Mouse (Mus musculus): ENCODE measurements at regions not wholly inside any gene's neighbourhood (a gene's known extent, or its start where the extent isn't known, plus 50 kb on each side); places are given as distances from the start of the nearest gene placed in this dataset.

- Histone ChIP-seq H3K4me2 (ENCODE audit: low read depth, low read length) (no peak overlapping the region), H3K9me3 (replicated peaks; ENCODE audit: control insufficient read depth, low read length) (no peaks in the 10 kb centered on the region), H3K36me3 (ENCODE audit: control insufficient read depth, insufficient read depth) (no peaks in the 10 kb centered on the region), H3K9ac (ENCODE audit: low read length) (no peak overlapping the region), H3K4me1 (ENCODE audit: control insufficient read depth, insufficient read depth, low read length) (peaks cover 5% of the 10 kb centered on the region; the same call in 1 of the 2 replicates), H3K27me3 (ENCODE audit: control insufficient read depth, insufficient read depth, low read length) (no peaks in the 10 kb centered on the region), H3K27ac (ENCODE audit: low read length) (no peak overlapping the region), H3K4me3 (ENCODE audit: low read length) (no peak overlapping the region)
- peak; percentile 49; the same call in 1 of the 2 replicates for ATAC-seq (replicated peaks; ENCODE audit: extremely low read depth, insufficient read depth, low FRiP score)
- 28% methylated on average over 6 of the region's 6 CpGs for WGBS
Observed at GRCm38 (mm10) chr10:61034056-61034455, 55.1 kb upstream of the Pcbd1 start.

DNA sequence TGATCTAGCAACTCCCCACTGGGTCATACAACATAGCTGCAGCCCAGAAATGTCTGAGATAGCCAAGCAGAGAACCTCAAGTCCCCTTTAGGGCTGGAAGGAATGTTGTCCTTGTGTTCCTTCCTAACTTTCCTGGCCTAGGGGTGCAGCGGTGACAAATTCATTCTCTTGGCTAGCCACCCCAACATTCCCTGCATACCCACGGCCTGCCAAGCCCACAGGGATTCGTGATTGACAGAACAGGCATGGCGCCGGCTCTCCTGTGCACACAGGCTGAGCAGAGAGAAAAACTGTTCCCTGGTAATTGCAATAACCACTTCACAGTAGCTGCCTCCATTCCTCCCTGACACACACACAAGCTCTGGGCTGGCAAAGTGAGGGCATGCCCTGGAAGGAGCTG, 60.5 kb upstream of the Pcbd1 start:
- H3K4me2 ChIP-seq (ENCODE audit: low read depth, low read length), result no peak overlapping the region
- 43% methylated on average over 5 of the region's 5 CpGs for WGBS
- no peaks in the 10 kb centered on the region for H3K36me3 ChIP-seq (ENCODE audit: control insufficient read depth, insufficient read depth)
- no peak for ATAC-seq (replicated peaks; ENCODE audit: extremely low read depth, insufficient read depth, low FRiP score)
- no peak overlapping the region for H3K9ac ChIP-seq (ENCODE audit: low read length)
- 0 out of 2 replicates have a peak overlapping the region, but pooled peaks have one; percentile 18 for H3K27ac ChIP-seq (ENCODE audit: low read length)
- no peaks in the 10 kb centered on the region for H3K27me3 ChIP-seq (ENCODE audit: control insufficient read depth, insufficient read depth, low read length)
- H3K4me1 ChIP-seq (ENCODE audit: control insufficient read depth, insufficient read depth, low read length), result peaks cover 18% of the 10 kb centered on the region
- H3K4me3 ChIP-seq (ENCODE audit: low read length), result no peak overlapping the region
- H3K9me3 ChIP-seq (replicated peaks; ENCODE audit: control insufficient read depth, low read length), result no peaks in the 10 kb centered on the region

- Histone ChIP-seq H3K4me2 (ENCODE audit: low read depth, low read length) (peak overlapping the region; percentile 19; the same call in 1 of the 2 replicates), H3K36me3 (ENCODE audit: control insufficient read depth, insufficient read depth) (no peaks in the 10 kb centered on the region)
- ATAC-seq (replicated peaks; ENCODE audit: extremely low read depth, insufficient read depth, low FRiP score), result peak; percentile 72
Observed at GRCm38 (mm10) chr10:61027215-61027614, 61.9 kb upstream of the Pcbd1 start.

GRCm38 (mm10) chr10:61025061-61025460, 64.1 kb upstream of the Pcbd1 start:
- no peak overlapping the region for H3K27ac ChIP-seq (ENCODE audit: low read length)
- no peak overlapping the region for H3K4me2 ChIP-seq (ENCODE audit: low read depth, low read length)
- H3K9me3 ChIP-seq (replicated peaks; ENCODE audit: control insufficient read depth, low read length), result no peaks in the 10 kb centered on the region
- H3K9ac ChIP-seq (ENCODE audit: low read length), result no peak overlapping the region
- peaks cover 18% of the 10 kb centered on the region for H3K4me1 ChIP-seq (ENCODE audit: control insufficient read depth, insufficient read depth, low read length)
- no peak for ATAC-seq (replicated peaks; ENCODE audit: extremely low read depth, insufficient read depth, low FRiP score)
- H3K4me3 ChIP-seq (ENCODE audit: low read length), result no peak overlapping the region
- WGBS, result 72% methylated on average over 4 of the region's 4 CpGs
- 0 out of 2 replicates have a peak, but pooled peaks cover 3% of the 10 kb centered on the region for H3K27me3 ChIP-seq (ENCODE audit: control insufficient read depth, insufficient read depth, low read length)
- no peaks in the 10 kb centered on the region for H3K36me3 ChIP-seq (ENCODE audit: control insufficient read depth, insufficient read depth)

More at GRCm38 (mm10) chr10:61027215-61027614, 61.9 kb upstream of the Pcbd1 start:
- 45% methylated on average over 6 of the region's 6 CpGs for WGBS
- Histone ChIP-seq H3K4me3 (ENCODE audit: low read length) (no peak overlapping the region), H3K27me3 (ENCODE audit: control insufficient read depth, insufficient read depth, low read length) (no peaks in the 10 kb centered on the region), H3K9me3 (replicated peaks; ENCODE audit: control insufficient read depth, low read length) (no peaks in the 10 kb centered on the region), H3K4me1 (ENCODE audit: control insufficient read depth, insufficient read depth, low read length) (peaks cover 18% of the 10 kb centered on the region), H3K27ac (ENCODE audit: low read length) (peak overlapping the region; percentile 62), H3K9ac (ENCODE audit: low read length) (no peak overlapping the region)

DNA sequence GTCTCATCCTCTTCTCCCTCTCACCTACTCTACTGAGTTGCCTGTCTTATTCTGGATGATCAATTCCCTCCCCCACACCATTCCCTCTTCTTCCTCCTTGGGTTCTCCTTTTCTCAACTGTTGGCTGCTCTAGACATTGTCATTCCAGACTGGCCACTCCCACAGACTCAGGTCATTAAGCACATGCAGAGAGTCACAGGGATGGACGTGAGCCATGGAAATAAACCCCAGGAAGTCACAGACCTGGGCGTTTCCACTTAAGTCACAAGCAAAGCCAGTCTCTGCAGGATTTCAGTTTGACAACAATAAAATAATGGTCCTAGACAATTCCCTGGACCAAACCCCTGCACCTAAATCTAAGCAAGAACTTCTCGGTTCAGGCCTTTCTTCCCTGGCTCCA, 65.0 kb upstream of the Pcbd1 start:
- 49% methylated on average over 3 of the region's 3 CpGs for WGBS
- H3K27ac ChIP-seq (ENCODE audit: low read length), result no peak overlapping the region
- H3K4me2 ChIP-seq (ENCODE audit: low read depth, low read length), result no peak overlapping the region
- no peaks in the 10 kb centered on the region for H3K36me3 ChIP-seq (ENCODE audit: control insufficient read depth, insufficient read depth)
- H3K27me3 ChIP-seq (ENCODE audit: control insufficient read depth, insufficient read depth, low read length), result 0 out of 2 replicates have a peak, but pooled peaks cover 3% of the 10 kb centered on the region
- H3K9me3 ChIP-seq (replicated peaks; ENCODE audit: control insufficient read depth, low read length), result no peaks in the 10 kb centered on the region
- H3K4me1 ChIP-seq (ENCODE audit: control insufficient read depth, insufficient read depth, low read length), result peaks cover 18% of the 10 kb centered on the region
- no peak for ATAC-seq (replicated peaks; ENCODE audit: extremely low read depth, insufficient read depth, low FRiP score)
- no peak overlapping the region for H3K9ac ChIP-seq (ENCODE audit: low read length)
- H3K4me3 ChIP-seq (ENCODE audit: low read length), result no peak overlapping the region

- Histone ChIP-seq H3K27me3 (ENCODE audit: control insufficient read depth, insufficient read depth, low read length) (0 out of 2 replicates have a peak, but pooled peaks cover 3% of the 10 kb centered on the region), H3K36me3 (ENCODE audit: control insufficient read depth, insufficient read depth) (no peaks in the 10 kb centered on the region), H3K9ac (ENCODE audit: low read length) (no peak overlapping the region), H3K27ac (ENCODE audit: low read length) (no peak overlapping the region), H3K9me3 (replicated peaks; ENCODE audit: control insufficient read depth, low read length) (no peaks in the 10 kb centered on the region), H3K4me3 (ENCODE audit: low read length) (no peak overlapping the region), H3K4me2 (ENCODE audit: low read depth, low read length) (no peak overlapping the region), H3K4me1 (ENCODE audit: control insufficient read depth, insufficient read depth, low read length) (peaks cover 13% of the 10 kb centered on the region)
- ATAC-seq (replicated peaks; ENCODE audit: extremely low read depth, insufficient read depth, low FRiP score), result no peak
- WGBS, result 24% methylated on average over 7 of the region's 7 CpGs
Observed at GRCm38 (mm10) chr10:61023431-61023830, 65.7 kb upstream of the Pcbd1 start.

- Histone ChIP-seq H3K4me3 (ENCODE audit: low read length) (no peak overlapping the region), H3K27ac (ENCODE audit: low read length) (no peak overlapping the region), H3K9ac (ENCODE audit: low read length) (no peak overlapping the region), H3K27me3 (ENCODE audit: control insufficient read depth, insufficient read depth, low read length) (0 out of 2 replicates have a peak, but pooled peaks cover 3% of the 10 kb centered on the region), H3K9me3 (replicated peaks; ENCODE audit: control insufficient read depth, low read length) (no peaks in the 10 kb centered on the region), H3K36me3 (ENCODE audit: control insufficient read depth, insufficient read depth) (no peaks in the 10 kb centered on the region), H3K4me2 (ENCODE audit: low read depth, low read length) (no peak overlapping the region), H3K4me1 (ENCODE audit: control insufficient read depth, insufficient read depth, low read length) (no peaks in the 10 kb centered on the region)
- 11% methylated on average over 2 of the region's 2 CpGs for WGBS
- ATAC-seq (replicated peaks; ENCODE audit: extremely low read depth, insufficient read depth, low FRiP score), result no peak
Observed at GRCm38 (mm10) chr10:61019566-61019965, 69.6 kb upstream of the Pcbd1 start.

DNA sequence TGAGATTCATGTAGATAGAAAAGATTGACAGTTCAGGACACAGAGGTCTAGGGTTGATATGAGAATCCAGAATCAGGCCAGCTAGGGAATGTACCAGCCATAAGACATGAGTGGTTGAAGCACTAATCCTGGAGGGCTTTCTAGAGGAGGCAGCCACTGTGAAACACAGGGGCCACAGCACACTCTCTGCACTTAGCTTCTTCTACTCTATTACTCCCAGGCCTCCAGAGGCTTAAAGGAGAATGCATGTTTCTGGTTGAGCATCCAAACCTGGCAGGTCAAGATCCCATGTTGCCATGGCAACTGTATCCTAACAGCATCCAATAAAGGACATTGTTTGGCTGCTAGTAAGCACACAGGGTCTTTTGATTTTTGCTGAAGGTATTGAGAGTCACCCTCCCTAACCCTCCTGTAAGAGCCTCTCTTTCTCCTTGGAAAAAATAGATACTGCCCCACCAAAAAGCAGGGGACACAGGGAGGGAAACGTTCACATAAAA, 76.9 kb upstream of the Pcbd1 start:
- no peak overlapping the region for H3K4me2 ChIP-seq (ENCODE audit: low read depth, low read length)
- H3K4me3 ChIP-seq (ENCODE audit: low read length), result no peak overlapping the region
- H3K9ac ChIP-seq (ENCODE audit: low read length), result no peak overlapping the region
- H3K36me3 ChIP-seq (ENCODE audit: control insufficient read depth, insufficient read depth), result no peaks in the 10 kb centered on the region
- no peaks in the 10 kb centered on the region for H3K9me3 ChIP-seq (replicated peaks; ENCODE audit: control insufficient read depth, low read length)
- no peak overlapping the region for H3K27ac ChIP-seq (ENCODE audit: low read length)
- H3K4me1 ChIP-seq (ENCODE audit: control insufficient read depth, insufficient read depth, low read length), result no peaks in the 10 kb centered on the region
- WGBS, result 91% methylated on average over 1 of the region's 1 CpGs
- H3K27me3 ChIP-seq (ENCODE audit: control insufficient read depth, insufficient read depth, low read length), result no peaks in the 10 kb centered on the region
- ATAC-seq (replicated peaks; ENCODE audit: extremely low read depth, insufficient read depth, low FRiP score), result no peak

- Histone ChIP-seq H3K27ac (ENCODE audit: low read length) (no peak overlapping the region), H3K4me3 (ENCODE audit: low read length) (no peak overlapping the region), H3K9ac (ENCODE audit: low read length) (no peak overlapping the region), H3K4me1 (ENCODE audit: control insufficient read depth, insufficient read depth, low read length) (no peaks in the 10 kb centered on the region), H3K9me3 (replicated peaks; ENCODE audit: control insufficient read depth, low read length) (no peaks in the 10 kb centered on the region), H3K27me3 (ENCODE audit: control insufficient read depth, insufficient read depth, low read length) (no peaks in the 10 kb centered on the region), H3K4me2 (ENCODE audit: low read depth, low read length) (no peak overlapping the region), H3K36me3 (ENCODE audit: control insufficient read depth, insufficient read depth) (no peaks in the 10 kb centered on the region)
- 60% methylated on average over 4 of the region's 4 CpGs for WGBS
- ATAC-seq (replicated peaks; ENCODE audit: extremely low read depth, insufficient read depth, low FRiP score), result no peak
Observed at GRCm38 (mm10) chr10:61010697-61011096, 78.4 kb upstream of the Pcbd1 start.

All from heart, embryonic 16.5 days (tissue).